Mouse (Mus musculus) myocyte (in vitro differentiated cells): ENCODE results near the gene Prune1.

Source experiments
- E2F4 ChIP-seq: IDR thresholded peaks from one replicate; pipeline ENCODE4 v1.6.1; 2011; ENCODE audit warnings: mild to moderate bottlenecking, control low read depth, moderate library complexity; ENCODE audit not compliant: insufficient read depth
- POLR2A ChIP-seq: IDR thresholded peaks from one replicate; pipeline ENCODE4 v1.6.1; 2011; ENCODE audit warnings: low read depth, mild to moderate bottlenecking, control low read depth, moderate library complexity; ENCODE audit not compliant: insufficient read length
- POLR2AphosphoS2 ChIP-seq: IDR thresholded peaks from one replicate; pipeline ENCODE4 v1.6.1; 2011; ENCODE audit warnings: low read depth, control low read depth; ENCODE audit not compliant: insufficient read length
- TCF12 ChIP-seq: IDR thresholded peaks from one replicate; pipeline ENCODE4 v1.6.1; 2011; ENCODE audit warnings: mild to moderate bottlenecking, control low read depth; ENCODE audit not compliant: poor library complexity, insufficient read depth, severe bottlenecking

DNA sequence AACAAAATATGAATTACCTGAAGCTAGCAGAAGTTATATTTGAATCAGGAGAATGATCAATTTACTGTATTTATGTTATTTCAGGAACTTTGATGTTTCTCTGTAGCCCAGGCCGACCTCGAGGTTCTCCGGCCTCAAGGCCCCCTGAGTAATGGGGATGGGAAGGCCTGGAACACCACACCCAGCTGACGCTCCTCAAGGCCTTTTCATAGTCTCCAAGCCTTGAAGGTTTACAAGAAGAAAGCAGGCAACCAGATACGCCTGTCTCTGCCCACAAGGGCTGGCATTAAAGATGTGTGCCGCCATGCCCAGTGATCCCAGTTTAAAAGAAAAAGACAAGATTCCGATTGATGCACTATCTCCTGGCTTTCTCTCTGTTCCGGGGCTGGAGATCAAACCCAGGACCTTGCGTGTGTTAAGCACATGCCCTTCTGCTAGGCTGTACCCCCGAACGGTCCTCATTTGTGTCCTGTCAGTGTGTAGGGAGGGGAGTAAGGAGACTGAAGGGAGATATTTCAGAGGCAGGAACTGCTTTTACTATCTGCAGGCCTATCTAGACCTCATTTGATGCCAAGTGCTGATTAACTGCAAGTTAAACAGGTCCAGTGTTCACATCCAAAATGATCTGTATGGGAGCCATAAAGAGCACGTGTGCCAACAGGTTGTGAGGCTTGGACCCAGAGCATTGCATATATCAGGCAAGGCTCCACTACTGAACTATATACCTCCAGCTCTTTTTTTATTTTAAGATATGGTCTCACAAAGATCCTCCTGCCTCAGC, 2.8 kb upstream of the Prune1 start:
- TF ChIP-seq POLR2A (no peak), POLR2AphosphoS2 (no peak), TCF12 (no peak), E2F4 (no peak)
